Mouse (Mus musculus): ENCODE measurements around the gene Coro1c.

- TF ChIP-seq CTCF (IDR thresholded peaks at IDR 0.05; ENCODE audit: borderline replicate concordance, control insufficient read depth, extremely low read depth, insufficient read depth, low read length, poor library complexity) (no peak), POLR2A (IDR thresholded peaks at IDR 0.05; ENCODE audit: control insufficient read depth, extremely low read depth, insufficient read depth, low read length, poor library complexity) (no peak)
Observed at GRCm38 (mm10) chr5:113806414-113806813, 102.1 kb downstream of the Coro1c start.

Measured in thymus, adult 2 months (tissue).